Mouse (Mus musculus): ENCODE measurements around the gene Ufsp1.

Ufsp1 gene

GRCm38 (mm10) chr5:137334317-137334716 lies 39.9 kb downstream of the Ufsp1 start:
- no peak for DNase-seq (ENCODE audit: low spot score)

- no peak for DNase-seq (ENCODE audit: low spot score)
Observed at GRCm38 (mm10) chr5:137335066-137335465, 40.6 kb downstream of the Ufsp1 start.

GRCm38 (mm10) chr5:137337190-137337589 lies 42.8 kb downstream of the Ufsp1 start:
- DNase-seq (ENCODE audit: low spot score): no peak

- DNase-seq (ENCODE audit: low spot score): peak; percentile 94
Observed at GRCm38 (mm10) chr5:137338256-137338655, 43.8 kb downstream of the Ufsp1 start.

- DNase-seq (ENCODE audit: low spot score): peak; percentile 64
Observed at GRCm38 (mm10) chr5:137338663-137339289, 44.3 kb downstream of the Ufsp1 start.

- peak; percentile 52 for DNase-seq (ENCODE audit: low spot score)
Observed at GRCm38 (mm10) chr5:137339290-137339979, 45.0 kb downstream of the Ufsp1 start.

GRCm38 (mm10) chr5:137340222-137340621 lies 45.8 kb downstream of the Ufsp1 start:
- no peak for DNase-seq (ENCODE audit: low spot score)

- DNase-seq (ENCODE audit: low spot score): no peak
Observed at GRCm38 (mm10) chr5:137342407-137343012, 48.1 kb downstream of the Ufsp1 start.

GRCm38 (mm10) chr5:137343412-137343811 lies 49.0 kb downstream of the Ufsp1 start:
- no peak for DNase-seq (ENCODE audit: low spot score)

GRCm38 (mm10) chr5:137343869-137344268 lies 49.4 kb downstream of the Ufsp1 start:
- DNase-seq (ENCODE audit: low spot score): no peak
